Mouse (Mus musculus) spleen, adult 2 months (tissue): ENCODE measurements around the gene Txndc15. TPM values are rescaled to one million over a fixed set of nuclear protein-coding genes. Genes with fewer than 3 reads are reported as not detected.
A peak's percentile ranks its signal among the peaks of the same experiment; 100 is the strongest.

ENCODE experiments used
- DNase-seq, 2 experiments: peaks; one replicate each; pipeline versions ENCODE4 v3.0.0 to v3.0.0-alpha.2; 2012 to 2021; ENCODE audit warnings: low spot score in 2 of 2, low read depth in 1 of 2
- H3K27ac ChIP-seq: fragments of 200-500 bp; 2 replicates; pipeline ENCODE4 v1.5.1; 2012; ENCODE audit warnings: low read length, inconsistent platforms; ENCODE audit not compliant: insufficient read depth
- H3K27me3 ChIP-seq: fragments of 200-500 bp; 2 replicates; pipeline ENCODE4 v1.6.1; 2012; ENCODE audit warnings: mild to moderate bottlenecking, moderate library complexity, low read length, inconsistent platforms; ENCODE audit not compliant: control insufficient read depth, insufficient read depth
- H3K36me3 ChIP-seq: fragments of 200-500 bp; 2 replicates; pipeline ENCODE4 v1.6.1; 2012; ENCODE audit warnings: mild to moderate bottlenecking, low read length, inconsistent platforms; ENCODE audit not compliant: control insufficient read depth, insufficient read depth
- H3K4me1 ChIP-seq: fragments of 200-500 bp; 2 replicates; pipeline ENCODE4 v1.6.1; 2011; ENCODE audit warnings: inconsistent platforms; ENCODE audit not compliant: control insufficient read depth, insufficient read depth, insufficient read length
- H3K4me3 ChIP-seq: fragments of 200-500 bp; 2 replicates; pipeline ENCODE4 v1.5.1; 2011; ENCODE audit warnings: mild to moderate bottlenecking, inconsistent platforms; ENCODE audit not compliant: insufficient read depth, insufficient read length; ENCODE audit errors: extremely low read depth
- CTCF ChIP-seq: fragments of 200-500 bp; IDR thresholded peaks from 2 replicates; pipeline ENCODE4 v1.5.1; 2011; ENCODE audit warnings: mild to moderate bottlenecking, inconsistent platforms; ENCODE audit not compliant: insufficient read depth, insufficient read length, insufficient replicate concordance; ENCODE audit errors: extremely low read depth
- POLR2A ChIP-seq: fragments of 200-500 bp; IDR thresholded peaks from 2 replicates; pipeline ENCODE4 v1.6.1; 2011; ENCODE audit warnings: low read depth, low read length, inconsistent platforms
- WGBS: fragments of 180-500 bp; shearing (Covaris S2); methylation state at CpG from one replicate; pipeline ENCODE4 v1.1.7; 2018; 5-methylcytosine and 5-hydroxymethylcytosine counted together
- polyA plus RNA-seq: library from polyadenylated mRNA; depleted of rRNA; stranded (reverse); fragments of >200 nt; gene quantifications from 2 replicates; pipeline ENCODE4 v1.2.3, GENCODE M21; 2012; rRNA removed

Gene Txndc15
- 18.6 and 21.2 TPM in 2 replicates for polyA plus RNA-seq

DNA sequence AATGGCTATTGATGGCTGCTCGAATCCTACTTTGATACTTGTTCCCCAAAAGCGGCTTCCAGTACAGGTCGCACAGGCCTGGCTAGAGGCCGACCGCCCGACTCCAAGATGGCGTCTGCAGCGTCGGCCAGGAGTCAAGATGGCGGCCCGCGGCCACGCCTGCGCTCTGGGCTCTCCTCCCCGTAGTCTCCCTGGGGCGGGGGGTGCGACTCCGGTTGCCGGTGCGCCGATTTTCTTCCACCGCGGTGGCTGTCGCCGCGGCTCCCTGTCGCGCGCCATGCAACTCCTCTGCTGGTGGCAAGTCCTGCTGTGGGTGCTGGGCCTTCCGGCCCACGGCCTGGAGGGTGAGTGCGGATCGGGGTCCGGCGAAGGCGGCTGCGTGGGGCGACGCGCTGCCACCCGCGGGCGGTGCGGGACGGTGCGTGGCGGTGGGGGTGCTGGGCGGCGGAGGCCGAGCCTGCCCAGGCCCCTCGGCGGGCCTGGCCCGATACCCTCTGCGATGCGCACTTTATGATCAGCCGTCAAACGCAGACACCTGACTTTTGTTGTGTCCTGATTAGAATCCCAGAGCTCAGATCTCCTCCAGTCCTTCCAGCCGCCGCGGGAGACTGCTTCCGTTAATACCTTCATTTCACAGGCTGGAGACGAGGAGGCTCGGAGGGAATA is at the start of gene Txndc15:
Gene Txndc15 (plus strand): TSS at position 150 of the 666 bp plus-strand sequence.
- DNase-seq = peak; percentile 50 to 81
- Histone ChIP-seq H3K27me3 (no peaks in the 10 kb centered on the region), H3K4me3 (peak within 1 kb of the TSS; percentile 86), H3K4me1 (no peaks in the 10 kb centered on the region), H3K27ac (peak within 1 kb of the TSS; percentile 71), H3K36me3 (peaks cover 4% of the 10 kb centered on the region)
- TF ChIP-seq CTCF (no peak), POLR2A (peak; percentile 48)
- under 1% methylated on average over 63 of the region's 63 CpGs for WGBS

DNA sequence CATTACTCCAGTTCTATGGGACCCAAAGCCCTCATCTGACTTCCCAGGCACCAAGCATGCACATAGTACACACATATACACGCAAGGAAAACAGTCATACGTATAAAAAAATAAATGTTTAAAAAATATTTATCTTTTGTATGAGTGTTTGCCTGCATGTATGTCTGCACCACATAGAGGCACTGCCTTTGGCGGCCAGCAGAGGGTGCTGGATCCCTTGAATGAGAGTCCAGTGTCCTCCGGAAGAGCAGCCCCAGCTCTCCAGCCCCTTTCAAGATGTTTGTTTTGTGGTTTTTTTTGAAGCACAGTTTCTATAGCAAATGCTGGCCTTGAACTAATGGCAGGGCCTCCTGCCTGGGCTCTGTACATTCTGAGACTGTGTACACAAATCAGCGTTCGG is 45.9 kb upstream of the Txndc15 start:
- WGBS = 91% methylated on average over 6 of the region's 6 CpGs
- Histone ChIP-seq H3K36me3 (peaks cover 44% of the 10 kb centered on the region), H3K4me3 (no peak overlapping the region), H3K27ac (no peak overlapping the region), H3K27me3 (no peaks in the 10 kb centered on the region), H3K4me1 (no peaks in the 10 kb centered on the region)
- TF ChIP-seq CTCF (peak; percentile 38; the same call in 1 of the 2 replicates), POLR2A (no peak)
- DNase-seq = peak in 1 of 2 experiments; percentile 26

DNA sequence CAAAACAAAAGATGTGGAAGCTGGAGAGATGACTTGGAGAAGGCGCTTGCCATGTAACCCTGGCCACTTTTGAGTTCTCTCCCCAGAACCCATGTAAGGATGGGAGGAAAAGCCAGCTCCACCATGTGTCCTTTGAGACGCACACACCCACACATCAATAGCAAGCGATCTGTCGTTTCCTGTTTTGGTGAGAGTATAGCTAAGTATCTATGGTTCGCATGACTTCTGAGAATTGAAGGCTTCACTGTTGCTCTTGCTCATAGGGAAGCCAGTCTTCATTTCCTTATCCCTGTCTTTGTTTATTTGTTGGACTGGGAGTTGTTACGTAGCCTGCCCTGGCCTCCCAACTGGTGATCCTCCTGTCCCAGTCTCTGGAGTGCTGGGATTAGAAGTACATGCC is 41.7 kb upstream of the Txndc15 start:
- Histone ChIP-seq H3K4me1 (no peaks in the 10 kb centered on the region), H3K36me3 (peaks cover 43% of the 10 kb centered on the region), H3K4me3 (no peak overlapping the region), H3K27ac (peak overlapping the region; percentile 52), H3K27me3 (no peaks in the 10 kb centered on the region)
- DNase-seq = no peak
- 77% methylated on average over 6 of the region's 6 CpGs for WGBS
- no peak for TF ChIP-seq CTCF
- TF ChIP-seq POLR2A = no peak

DNA sequence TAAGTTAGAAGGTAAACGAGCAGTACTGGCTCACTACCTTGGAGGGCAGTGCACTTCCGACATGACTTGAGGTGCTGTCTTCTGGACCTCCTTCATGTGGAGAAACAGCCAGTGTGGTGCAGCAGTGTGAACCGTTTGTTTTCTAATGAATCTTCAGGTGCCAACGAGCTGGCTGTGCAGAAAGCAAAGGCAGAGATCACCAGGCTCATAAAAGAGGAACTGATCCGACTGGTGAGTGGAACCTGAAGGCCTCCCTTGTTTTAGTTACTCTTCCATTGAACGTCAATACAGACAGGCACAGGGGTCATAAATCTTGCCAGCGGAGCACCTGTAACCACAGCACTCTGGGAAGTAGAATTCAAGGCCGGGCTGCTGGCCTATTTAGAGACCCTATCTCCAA is 37.1 kb upstream of the Txndc15 start:
- Histone ChIP-seq H3K4me3 (no peak overlapping the region), H3K36me3 (peaks cover 34% of the 10 kb centered on the region), H3K27ac (no peak overlapping the region), H3K4me1 (no peaks in the 10 kb centered on the region), H3K27me3 (no peaks in the 10 kb centered on the region)
- 44% methylated on average over 8 of the region's 8 CpGs for WGBS
- no peak for DNase-seq
- TF ChIP-seq CTCF (no peak), POLR2A (no peak)

DNA sequence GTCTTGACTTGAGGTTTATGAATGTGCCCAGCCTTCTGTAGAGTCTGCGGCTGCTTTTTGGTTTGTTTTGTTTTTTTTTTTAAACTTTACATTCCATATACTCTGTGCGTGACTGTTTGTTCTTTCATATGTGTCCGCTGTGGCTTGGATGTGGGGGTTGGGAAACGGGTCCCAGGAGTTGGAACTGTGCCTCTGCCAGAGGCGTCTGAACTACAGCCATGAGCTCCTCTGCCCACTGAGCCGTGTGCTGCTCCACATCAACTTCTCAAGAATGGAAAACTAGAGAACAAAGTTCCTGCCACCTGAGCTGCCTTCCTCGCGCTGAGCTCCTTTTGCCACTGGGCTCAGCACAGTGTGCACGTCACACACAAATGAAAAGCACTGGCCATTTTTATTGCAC is 32.2 kb upstream of the Txndc15 start:
- no peak for TF ChIP-seq CTCF
- no peak for TF ChIP-seq POLR2A
- H3K27me3 ChIP-seq = no peaks in the 10 kb centered on the region
- no peak overlapping the region for H3K4me3 ChIP-seq
- peaks cover 19% of the 10 kb centered on the region for H3K36me3 ChIP-seq
- DNase-seq = no peak
- no peaks in the 10 kb centered on the region for H3K4me1 ChIP-seq
- WGBS = 94% methylated on average over 9 of the region's 9 CpGs
- H3K27ac ChIP-seq = no peak overlapping the region

DNA sequence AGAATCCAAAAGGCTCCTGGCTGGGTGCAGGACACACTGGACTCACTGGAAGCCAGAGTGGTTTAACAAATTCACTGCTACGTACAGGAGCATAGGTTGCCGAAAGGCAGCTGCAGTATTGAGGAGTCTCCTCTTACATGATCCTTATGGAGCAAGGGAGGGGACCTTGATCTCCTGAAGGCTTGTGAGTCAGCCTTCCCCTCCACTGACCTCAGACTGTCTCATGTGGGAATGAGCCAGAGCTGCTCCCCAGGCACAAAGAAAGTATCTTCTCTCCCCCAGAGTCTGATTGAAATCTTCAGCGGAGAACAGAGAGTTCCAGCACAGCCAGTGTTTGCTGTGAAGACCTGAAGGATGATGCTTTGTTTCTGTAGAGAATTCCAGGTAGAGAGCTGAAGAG is 30.9 kb upstream of the Txndc15 start:
- Histone ChIP-seq H3K27ac (no peak overlapping the region), H3K27me3 (no peaks in the 10 kb centered on the region), H3K4me1 (no peaks in the 10 kb centered on the region), H3K4me3 (no peak overlapping the region), H3K36me3 (peaks cover 12% of the 10 kb centered on the region)
- TF ChIP-seq POLR2A (no peak), CTCF (no peak)
- DNase-seq = no peak
- WGBS = 91% methylated on average over 3 of the region's 3 CpGs

DNA sequence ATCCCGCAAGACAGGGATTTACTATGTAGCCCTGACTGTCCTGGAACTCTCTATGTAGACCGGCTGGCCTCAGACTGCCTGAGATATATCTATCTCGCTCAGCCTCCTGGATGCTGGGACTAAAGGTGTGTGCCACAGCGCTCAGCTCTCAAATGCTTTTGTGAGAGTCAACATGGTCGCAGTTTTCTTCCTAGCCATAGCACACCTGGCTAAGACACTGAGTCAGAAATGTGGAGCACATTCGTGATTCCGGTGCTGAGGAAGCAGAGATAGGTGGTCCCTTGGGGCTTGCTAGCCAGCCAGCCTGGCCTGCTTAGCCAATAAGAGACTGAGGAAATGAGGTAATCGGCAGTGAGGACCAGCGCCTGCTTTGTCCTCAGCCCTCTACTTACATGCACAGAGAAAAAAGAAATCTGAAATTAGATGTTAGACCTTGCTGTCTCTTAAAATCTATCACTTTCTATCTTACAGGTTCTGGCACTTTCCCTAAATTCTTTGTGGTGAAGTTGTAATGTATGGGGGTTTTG is 28.3 kb upstream of the Txndc15 start:
- 78% methylated on average over 9 of the region's 9 CpGs for WGBS
- no peak for TF ChIP-seq POLR2A
- H3K36me3 ChIP-seq = peaks cover 5% of the 10 kb centered on the region
- H3K27me3 ChIP-seq = no peaks in the 10 kb centered on the region
- H3K4me3 ChIP-seq = no peak overlapping the region
- no peak for DNase-seq
- no peak overlapping the region for H3K27ac ChIP-seq
- no peaks in the 10 kb centered on the region for H3K4me1 ChIP-seq
